Mouse (Mus musculus) bone marrow, adult 2 months (tissue): ENCODE results near the gene Olfr211.

Experiments
- CTCF ChIP-seq: fragments of 200-500 bp; IDR thresholded peaks from 2 replicates; pipeline ENCODE4 v1.5.1; 2011; ENCODE audit warnings: low read length, control low read depth; ENCODE audit not compliant: control insufficient read depth, insufficient read depth
- POLR2A ChIP-seq: fragments of 200-500 bp; IDR thresholded peaks from 2 replicates; pipeline ENCODE4 v1.6.1; 2011; ENCODE audit warnings: low read depth, mild to moderate bottlenecking, control low read depth, low read length, borderline replicate concordance; ENCODE audit not compliant: control insufficient read depth

GRCm38 (mm10) chr6:116459232-116459631 lies 29.7 kb upstream of the Olfr211 start:
- TF ChIP-seq POLR2A (no peak), CTCF (no peak)
